Mouse (Mus musculus) heart, embryonic 14.5 days (tissue): ENCODE results near the gene Gpr31b. TPM values are rescaled to one million over a fixed set of nuclear protein-coding genes. Genes with fewer than 3 reads are reported as not detected.
"Not testable (repeated sequence)": the region's sequence is repeated elsewhere in the genome, so short reads cannot be mapped to it uniquely, and the experiment has no call there.

Experiments
- ATAC-seq: fragments of 200-750 bp; cut with Nextera tagmentation; 2 replicates; pipeline ENCODE4 v1.8.0; 2017; ENCODE audit warnings: low read depth, moderate TSS enrichment; ENCODE audit not compliant: insufficient number of reproducible peaks, insufficient read depth, low FRiP score
- H3K27ac ChIP-seq, 2 experiments: fragments of 200-500 bp in 1 of 2; fragments of 300-500 bp in 1 of 2; sonication (generic) in 1 of 2; replicated peaks in 1 of 2; 2 replicates each; pipeline ENCODE4 v1.5.1; 2012 to 2014; ENCODE audit warnings: low read depth in 2 of 2, low read length in 2 of 2, control low read depth in 1 of 2, mild to moderate bottlenecking in 1 of 2, mixed read lengths in 1 of 2; ENCODE audit not compliant: control insufficient read depth in 1 of 2, insufficient read depth in 1 of 2
- H3K27me3 ChIP-seq: fragments of 300-500 bp; sonication (generic); 2 replicates; pipeline ENCODE4 v1.6.1; 2014; ENCODE audit warnings: mild to moderate bottlenecking, low read length, control low read depth; ENCODE audit not compliant: control insufficient read depth, insufficient read depth
- H3K36me3 ChIP-seq: fragments of 300-500 bp; sonication (generic); 2 replicates; pipeline ENCODE4 v1.6.1; 2014; ENCODE audit warnings: mild to moderate bottlenecking, control low read depth, low read length, mixed read lengths; ENCODE audit not compliant: control insufficient read depth, insufficient read depth
- H3K4me1 ChIP-seq, 2 experiments: fragments of 200-500 bp in 1 of 2; fragments of 300-500 bp in 1 of 2; sonication (generic) in 1 of 2; 2 replicates each; pipeline ENCODE4 v1.6.1; 2012 to 2014; ENCODE audit warnings: low read length in 2 of 2, control low read depth in 1 of 2, mixed read lengths in 1 of 2; ENCODE audit not compliant: control insufficient read depth in 2 of 2, insufficient read depth in 2 of 2
- H3K4me2 ChIP-seq: fragments of 300-500 bp; sonication (generic); 2 replicates; pipeline ENCODE4 v1.6.1; 2014; ENCODE audit warnings: mild to moderate bottlenecking, low read length
- H3K4me3 ChIP-seq, 2 experiments: fragments of 200-500 bp in 1 of 2; fragments of 300-500 bp in 1 of 2; sonication (generic) in 1 of 2; 2 replicates each; pipeline ENCODE4 v1.5.1; 2012 to 2014; ENCODE audit warnings: low read length in 2 of 2, mild to moderate bottlenecking in 2 of 2, control low read depth in 1 of 2, low read depth in 1 of 2, moderate library complexity in 1 of 2; ENCODE audit not compliant: control insufficient read depth in 1 of 2, insufficient read depth in 1 of 2
- H3K9ac ChIP-seq: fragments of 300-500 bp; sonication (generic); 2 replicates; pipeline ENCODE4 v1.6.1; 2014; ENCODE audit warnings: mild to moderate bottlenecking, low read length
- H3K9me3 ChIP-seq: fragments of 300-500 bp; sonication (generic); 2 replicates; pipeline ENCODE4 v1.6.1; 2016; ENCODE audit warnings: low read length, control low read depth; ENCODE audit not compliant: control insufficient read depth
- WGBS: fragments of 180-500 bp; shearing (Covaris S2); extraction: QIAGEN DNeasy Blood & Tissue Kit; methylation state at CpG from one replicate; pipeline ENCODE4 v1.1.7; 2014; 5-methylcytosine and 5-hydroxymethylcytosine counted together
- polyA plus RNA-seq: library from polyadenylated mRNA; unstranded; fragments of >200 nt; fragmentation: Nextera tagmentation; extraction: Ambion mirVana; gene quantifications from 2 replicates; pipeline ENCODE4 v1.2.1, GENCODE M21; 2014

Gene Gpr31b
- polyA plus RNA-seq, 1 experiment from 2014 or later = 0.30 TPM

- peak overlapping the region; percentile 69 to 79; a peak in 3 of 4 replicates for H3K27ac ChIP-seq
- H3K27me3 ChIP-seq = no peaks in the 10 kb centered on the region
- peaks cover 19% of the 10 kb centered on the region for H3K36me3 ChIP-seq
- WGBS = 47% methylated on average over 5 of the region's 5 CpGs
- no peaks in the 10 kb centered on the region for H3K9me3 ChIP-seq
- peaks cover 3 to 10% of the 10 kb centered on the region in 2 experiments; a peak in 2 of 4 replicates for H3K4me1 ChIP-seq
- H3K4me2 ChIP-seq = peak overlapping the region; percentile 73
- peak overlapping the region; percentile 71 for H3K9ac ChIP-seq
- no peak for ATAC-seq
- H3K4me3 ChIP-seq = peak overlapping the region; percentile 49 to 76
Observed at GRCm38 (mm10) chr17:13006984-13007383, 45.1 kb downstream of the Gpr31b start.

GRCm38 (mm10) chr17:13006546-13006945 is 45.5 kb downstream of the Gpr31b start, which contains the start of gene Sod2:
Gene Sod2 (plus strand): TSS chr17:13006846.
- H3K4me1 ChIP-seq, H3K27me3 ChIP-seq, H3K9me3 ChIP-seq, ATAC-seq: not testable (repeated sequence)
- peak within 1 kb of the TSS; percentile 69 to 79 for H3K27ac ChIP-seq
- H3K9ac ChIP-seq = peak within 1 kb of the TSS; percentile 71
- peak within 1 kb of the TSS; percentile 73 for H3K4me2 ChIP-seq
- H3K36me3 ChIP-seq = peaks cover 15% of the 10 kb centered on the region
- 90% methylated on average over 2 of the region's 2 CpGs for WGBS
- H3K4me3 ChIP-seq = peak within 1 kb of the TSS; percentile 61 to 76

GRCm38 (mm10) chr17:13004436-13004835 is 47.7 kb downstream of the Gpr31b start:
- not testable (repeated sequence) for H3K9ac ChIP-seq, H3K36me3 ChIP-seq, ATAC-seq, H3K27ac ChIP-seq, H3K4me1 ChIP-seq, H3K4me3 ChIP-seq, H3K4me2 ChIP-seq, H3K27me3 ChIP-seq, H3K9me3 ChIP-seq
- WGBS = 78% methylated on average over 2 of the region's 2 CpGs

GRCm38 (mm10) chr17:13002243-13002642 is 49.9 kb downstream of the Gpr31b start:
- not testable (repeated sequence) for H3K4me2 ChIP-seq, H3K27ac ChIP-seq, H3K4me1 ChIP-seq, H3K4me3 ChIP-seq, H3K9ac ChIP-seq, H3K36me3 ChIP-seq, H3K27me3 ChIP-seq, H3K9me3 ChIP-seq, ATAC-seq
- WGBS = 94% methylated on average over 5 of the region's 5 CpGs

Other genes with a start within 250 kb of the Gpr31b start
- 0.65 and 0.70 TPM in 2 replicates for gene Mas1, start 184.2 kb downstream of the Gpr31b start, polyA plus RNA-seq
- gene Mrgprh, start 176.3 kb downstream of the Gpr31b start, polyA plus RNA-seq = 0.09 and 0.16 TPM in 2 replicates
- 1.5 and 1.6 TPM in 2 replicates for gene Pnldc1, start 142.1 kb downstream of the Gpr31b start, polyA plus RNA-seq
- gene Tcp1, start 136.6 kb downstream of the Gpr31b start, polyA plus RNA-seq = 345 and 353 TPM in 2 replicates
- gene Mrpl18, start 136.0 kb downstream of the Gpr31b start, polyA plus RNA-seq = 197 and 200 TPM in 2 replicates
- 0.24 and 0.28 TPM in 2 replicates for gene Acat3, start 111.7 kb downstream of the Gpr31b start, polyA plus RNA-seq
- gene Acat2, start 91.5 kb downstream of the Gpr31b start, polyA plus RNA-seq = 22.8 and 25.6 TPM in 2 replicates
- gene Wtap, start 58.1 kb downstream of the Gpr31b start, polyA plus RNA-seq = 83.1 and 85.7 TPM in 2 replicates
- 520 and 533 TPM in 2 replicates for gene Sod2, start 45.5 kb downstream of the Gpr31b start, polyA plus RNA-seq
- gene Tcp10b, start 8.8 kb upstream of the Gpr31b start, polyA plus RNA-seq = 0.15 TPM in 1 of 2 replicates, not detected in the other
- not detected in 2 replicates for gene Unc93a, start 79.5 kb upstream of the Gpr31b start, polyA plus RNA-seq
- gene Smok2a, start 168.9 kb upstream of the Gpr31b start, polyA plus RNA-seq = not detected in 2 replicates
- gene Smok2b, start 178.0 kb upstream of the Gpr31b start, polyA plus RNA-seq = not detected in 2 replicates